In the genomic region with DNA sequence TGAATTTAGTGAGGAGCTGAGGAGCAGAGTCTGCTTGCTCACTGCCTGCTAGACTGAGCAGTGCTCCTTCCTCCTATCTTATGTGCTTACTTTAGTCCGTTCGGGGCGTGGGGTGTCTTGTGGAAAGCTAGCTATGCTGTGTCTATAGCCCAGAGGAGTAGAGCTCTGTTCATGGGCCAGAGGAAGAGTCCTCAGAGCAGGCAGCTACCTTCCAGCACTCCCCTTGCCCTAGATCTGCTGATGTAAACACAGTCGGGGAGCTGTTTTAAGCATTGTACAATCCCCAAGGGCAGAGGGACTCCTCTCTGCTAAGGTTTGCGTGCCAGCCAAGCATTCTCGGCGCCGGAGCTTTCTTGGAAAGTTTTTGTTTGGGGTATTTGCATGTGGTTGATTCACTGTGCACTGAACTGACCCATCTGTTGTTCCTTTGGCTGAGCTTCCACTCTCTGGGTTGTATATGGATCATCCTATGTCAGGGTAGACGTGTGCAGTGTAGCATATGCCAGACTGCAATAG, we compare ENCODE assay signal across 8 mouse cellular contexts. TPM values are rescaled to one million over a fixed set of nuclear protein-coding genes. Genes with fewer than 3 reads are reported as not detected.
A peak's percentile ranks its signal among the peaks of the same experiment; 100 is the strongest.
DNase-seq lines count a peak whose midpoint lies in the region; ATAC-seq lines count a peak whose summit lies in the region.

No protein-coding gene starts in this region.

- no peak overlapping the region for H3K27ac ChIP-seq in neural tube, embryonic 13.5 days (replicated peaks)

- ATAC-seq in neural tube, embryonic 13.5 days (ENCODE audit: low read depth) = 0 out of 2 replicates have a peak, but pooled peaks have one; percentile 36
- peak; percentile 12 for ATAC-seq in inflammation-experienced regulatory T-cells, adult 6 months

- no peaks in the 10 kb centered on the region for H3K36me3 ChIP-seq in neural tube, embryonic 13.5 days
- no peaks in the 10 kb centered on the region for H3K36me3 ChIP-seq in splenic B cell, adult 2 months (ENCODE audit: control insufficient read depth, insufficient read depth, low read length, poor library complexity, severe bottlenecking)

- DNase-seq in gastrocnemius, postnatal 14 days = peak; percentile 17
- DNase-seq in gastrocnemius, adult 18-20 months (ENCODE audit: low spot score) = no peak
- no peak for DNase-seq in neural tube, embryonic 10.5 days (ENCODE audit: extremely low spot score, low spot score)
- DNase-seq in splenic B cell, adult 2 months (ENCODE audit: low read depth, low spot score) = peak; percentile 49
- DNase-seq in left cerebral cortex, adult 11 months (ENCODE audit: low spot score) = no peak
- no peak for DNase-seq in spleen, adult 12 weeks (ENCODE audit: low spot score)

- H3K27me3 ChIP-seq in neural tube, embryonic 13.5 days = no peaks in the 10 kb centered on the region
- H3K27me3 ChIP-seq in splenic B cell, adult 2 months (ENCODE audit: control insufficient read depth, insufficient read depth, low read length, poor library complexity, severe bottlenecking) = no peaks in the 10 kb centered on the region

- no peak overlapping the region for H3K4me3 ChIP-seq in neural tube, embryonic 13.5 days

- no peak overlapping the region for H3K4me2 ChIP-seq in neural tube, embryonic 13.5 days

- no peaks in the 10 kb centered on the region for H3K9me3 ChIP-seq in neural tube, embryonic 13.5 days

- WGBS in neural tube, embryonic 13.5 days = 61% methylated on average over 9 of the region's 9 CpGs

- no peaks in the 10 kb centered on the region; the same call in 1 of the 2 replicates for H3K4me1 ChIP-seq in neural tube, embryonic 13.5 days (replicated peaks)

- no peak overlapping the region for H3K9ac ChIP-seq in neural tube, embryonic 13.5 days

- intact Hi-C loops in gastrocnemius, postnatal 14 days (cut with DNase I; ENCODE audit: low total_unique reads) = no loop called here

RNA-seq across cellular contexts. Expression of gene Gadd45a, which starts 32.6 kb away (rescaled TPM):
- 10 to 100 TPM; 41.7 to 59.0 TPM for total RNA-seq in gastrocnemius, postnatal 14 days (2021)
- 10 to 100 TPM; 25.4 to 43.2 TPM for total RNA-seq in gastrocnemius, adult 18-20 months (2021)
- polyA plus RNA-seq in neural tube, embryonic 13.5 days (2015; fragmentation: Nextera tagmentation; extraction: Ambion mirVana) = 28.3 and 29.8 TPM in 2 replicates
- 1 to 10 TPM; 5.2 to 6.5 (median 5.3) TPM for polyA plus RNA-seq in inflammation-experienced regulatory T-cells, adult 6 months (2017; shearing (Covaris generic))

Comparison
In these comparisons a context has a peak if more than half of its experiments do, and no peak if none do; other contexts are left out.
1. DNase-seq: peak in gastrocnemius, postnatal 14 days (single experiment) and splenic B cell, adult 2 months (single experiment); none in gastrocnemius, adult 18-20 months (single experiment), neural tube, embryonic 10.5 days (single experiment), left cerebral cortex, adult 11 months (single experiment) and spleen, adult 12 weeks (single experiment).